Mouse (Mus musculus) liver, embryonic 13.5 days (tissue): ENCODE results near the gene Prkn. TPM values are rescaled to one million over a fixed set of nuclear protein-coding genes. Genes with fewer than 3 reads are reported as not detected.
"Not testable (repeated sequence)": the region's sequence is repeated elsewhere in the genome, so short reads cannot be mapped to it uniquely, and the experiment has no call there.

Experiments used
- ATAC-seq: fragments of 200-750 bp; cut with Nextera tagmentation; 2 replicates; pipeline ENCODE4 v1.8.0; 2017; ENCODE audit warnings: low read depth, mild to moderate bottlenecking, moderate number of reproducible peaks, moderate library complexity
- DNase-seq: peaks from one replicate; pipeline ENCODE4 v3.0.0; 2022
- H3K27ac ChIP-seq: fragments of 300-500 bp; sonication (generic); 2 replicates; pipeline ENCODE4 v1.5.1; 2015; ENCODE audit warnings: moderate library complexity, mild to moderate bottlenecking, inconsistent platforms
- H3K27me3 ChIP-seq: fragments of 300-500 bp; sonication (generic); 2 replicates; pipeline ENCODE4 v1.6.1; 2015; ENCODE audit warnings: mild to moderate bottlenecking, inconsistent platforms
- H3K36me3 ChIP-seq: fragments of 300-500 bp; sonication (generic); 2 replicates; pipeline ENCODE4 v1.6.1; 2015; ENCODE audit warnings: mild to moderate bottlenecking, inconsistent platforms
- H3K4me1 ChIP-seq: fragments of 300-500 bp; sonication (generic); replicated peaks from 2 replicates; pipeline ENCODE4 v1.6.1; 2015; ENCODE audit warnings: inconsistent platforms
- H3K4me2 ChIP-seq: fragments of 300-500 bp; sonication (generic); 2 replicates; pipeline ENCODE4 v1.6.1; 2015; ENCODE audit warnings: inconsistent platforms, mild to moderate bottlenecking, moderate library complexity
- H3K4me3 ChIP-seq: fragments of 300-500 bp; sonication (generic); replicated peaks from 2 replicates; pipeline ENCODE4 v1.5.1; 2015; ENCODE audit warnings: mild to moderate bottlenecking, inconsistent platforms
- H3K9ac ChIP-seq: fragments of 300-500 bp; sonication (generic); 2 replicates; pipeline ENCODE4 v1.6.1; 2015; ENCODE audit warnings: mild to moderate bottlenecking, inconsistent platforms
- H3K9me3 ChIP-seq: fragments of 300-500 bp; sonication (generic); replicated peaks from 2 replicates; pipeline ENCODE4 v1.6.1; 2016; ENCODE audit warnings: inconsistent platforms
- WGBS: fragments of 180-500 bp; shearing (Covaris S2); methylation state at CpG from one replicate; pipeline ENCODE4 v1.1.7; 2015; ENCODE audit not compliant: insufficient replicate concordance; 5-methylcytosine and 5-hydroxymethylcytosine counted together
- polyA plus RNA-seq: library from polyadenylated mRNA; unstranded; fragments of >200 nt; fragmentation: Nextera tagmentation; extraction: Ambion mirVana; gene quantifications from 2 replicates; pipeline ENCODE4 v1.2.1, GENCODE M21; 2015

The Prkn gene
- polyA plus RNA-seq, 1 experiment from 2014 or later, result 0.43 TPM

DNA sequence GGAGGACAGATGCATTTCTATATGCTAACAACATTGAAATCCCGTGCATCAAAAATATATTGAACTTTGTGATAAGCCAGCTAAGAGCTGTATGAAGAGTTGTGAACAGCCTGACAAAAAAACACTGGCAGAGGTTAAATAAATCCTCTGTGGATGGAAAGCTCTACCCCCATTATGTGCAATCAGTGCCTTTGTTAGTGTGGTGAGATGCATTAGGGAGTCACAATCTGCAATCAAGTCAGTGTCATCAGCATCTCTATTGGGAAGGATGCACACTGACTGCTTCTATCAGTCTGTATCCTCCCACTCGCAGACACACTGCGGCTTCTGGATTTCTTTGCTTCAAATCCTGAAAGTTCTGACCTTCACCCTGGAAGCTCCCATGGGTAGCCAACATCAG lies 315.9 kb downstream of the Prkn start:
- 63% methylated on average over 3 of the region's 3 CpGs for WGBS
- no peaks in the 10 kb centered on the region for H3K4me1 ChIP-seq
- no peak for DNase-seq
- H3K4me3 ChIP-seq, result no peak overlapping the region
- no peak overlapping the region for H3K4me2 ChIP-seq
- H3K27me3 ChIP-seq, result no peaks in the 10 kb centered on the region
- H3K36me3 ChIP-seq, result no peaks in the 10 kb centered on the region
- no peak overlapping the region for H3K27ac ChIP-seq
- no peak overlapping the region for H3K9ac ChIP-seq
- H3K9me3 ChIP-seq, result no peaks in the 10 kb centered on the region
- no peak for ATAC-seq

DNA sequence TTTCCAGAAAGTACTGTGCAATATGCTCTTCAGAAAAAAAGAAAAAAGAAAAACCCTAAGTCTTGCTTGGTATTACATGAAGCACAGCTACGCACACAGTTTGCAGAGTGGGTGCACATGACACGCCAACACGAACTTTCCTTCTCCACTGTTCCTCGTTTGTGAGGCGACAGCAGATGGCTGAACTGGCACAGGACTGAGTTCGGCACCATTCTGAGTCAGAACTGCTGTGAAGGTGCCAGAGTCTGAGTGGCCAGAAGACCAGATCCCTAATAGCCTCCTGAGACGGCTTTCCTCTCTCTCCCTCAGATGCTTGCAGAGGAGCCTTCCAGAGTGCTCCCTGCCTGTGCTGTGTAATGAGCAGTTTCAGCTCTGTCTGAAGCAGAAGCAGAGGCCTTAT lies 317.4 kb downstream of the Prkn start:
- Histone ChIP-seq H3K36me3 (no peaks in the 10 kb centered on the region), H3K27me3 (no peaks in the 10 kb centered on the region), H3K4me2 (no peak overlapping the region), H3K9me3 (no peaks in the 10 kb centered on the region), H3K9ac (no peak overlapping the region), H3K27ac (no peak overlapping the region), H3K4me3 (no peak overlapping the region), H3K4me1 (no peaks in the 10 kb centered on the region)
- 55% methylated on average over 7 of the region's 7 CpGs for WGBS
- ATAC-seq, result no peak
- DNase-seq, result no peak

DNA sequence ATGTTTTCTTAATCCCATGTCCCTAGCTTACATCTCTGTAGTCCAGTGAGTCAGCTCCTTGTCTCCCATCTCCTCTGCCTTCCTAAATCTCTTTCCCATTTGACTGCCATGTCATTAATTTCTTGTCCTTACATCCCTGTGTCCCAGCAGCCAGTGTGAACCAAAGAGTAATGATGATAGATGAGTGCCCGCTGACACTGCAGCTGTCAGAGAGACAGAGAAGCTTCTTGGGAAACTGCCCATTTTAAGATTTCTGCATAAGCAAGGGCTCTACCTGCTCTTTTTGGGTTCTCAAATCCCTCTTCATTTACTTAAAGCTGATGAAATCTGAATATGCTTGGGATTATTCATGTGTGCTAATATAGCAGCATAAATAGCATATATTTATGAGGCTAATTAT lies 321.3 kb downstream of the Prkn start:
- 73% methylated on average over 1 of the region's 1 CpGs for WGBS

DNA sequence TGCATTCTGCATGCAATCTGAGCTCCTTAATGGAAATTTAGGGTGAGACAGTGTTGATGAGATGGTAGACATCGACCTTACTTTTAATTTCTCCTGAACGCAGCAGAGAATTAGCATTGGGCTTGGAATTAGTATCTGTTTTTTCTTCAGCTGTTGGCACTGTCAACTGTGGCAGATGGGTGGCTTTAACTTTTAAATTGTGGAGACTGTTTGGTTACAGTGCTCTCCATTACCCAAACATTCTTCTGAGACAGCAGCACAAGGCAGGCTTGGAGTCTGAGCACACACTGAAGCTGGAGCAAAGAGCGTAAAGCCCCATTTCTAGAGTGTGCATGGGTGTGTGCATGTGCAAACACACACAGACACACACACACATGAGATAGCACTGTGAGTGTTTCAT lies 322.6 kb downstream of the Prkn start:
- Histone ChIP-seq H3K4me3 (no peak overlapping the region), H3K27ac (no peak overlapping the region), H3K4me1 (no peaks in the 10 kb centered on the region), H3K4me2 (no peak overlapping the region), H3K27me3 (no peaks in the 10 kb centered on the region), H3K36me3 (no peaks in the 10 kb centered on the region), H3K9me3 (no peaks in the 10 kb centered on the region), H3K9ac (no peak overlapping the region)
- DNase-seq (no peak), ATAC-seq (no peak)
- WGBS, result 67% methylated on average over 3 of the region's 3 CpGs

More for the DNA sequence above, 321.3 kb downstream of the Prkn start:
- ATAC-seq (no peak), DNase-seq (no peak)
- H3K36me3 ChIP-seq, result no peaks in the 10 kb centered on the region
- no peaks in the 10 kb centered on the region for H3K27me3 ChIP-seq
- H3K4me3 ChIP-seq, result no peak overlapping the region
- no peak overlapping the region for H3K9ac ChIP-seq
- H3K9me3 ChIP-seq, result no peaks in the 10 kb centered on the region
- H3K4me1 ChIP-seq, result no peaks in the 10 kb centered on the region
- H3K27ac ChIP-seq, result no peak overlapping the region
- H3K4me2 ChIP-seq, result no peak overlapping the region

DNA sequence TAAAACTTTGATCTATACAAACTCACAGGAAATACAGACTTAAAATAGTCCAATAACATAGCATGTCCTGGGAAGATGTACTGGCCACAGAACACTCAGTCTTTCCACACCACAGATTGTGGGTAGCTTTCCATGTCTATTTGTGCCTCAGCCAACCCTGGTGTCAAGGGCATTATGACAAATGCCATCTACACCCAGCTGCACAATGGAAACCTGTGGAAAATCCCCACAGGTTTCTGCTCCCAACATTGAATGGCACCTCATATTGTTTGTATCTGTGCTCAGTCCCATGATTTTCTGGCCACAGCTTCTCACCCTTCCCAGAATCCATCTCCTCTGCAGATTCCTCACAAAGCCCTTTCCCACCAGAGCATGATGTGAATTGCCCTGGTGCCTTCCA lies 347.2 kb downstream of the Prkn start:
- Histone ChIP-seq H3K4me1 (no peaks in the 10 kb centered on the region), H3K9me3 (no peaks in the 10 kb centered on the region), H3K36me3 (no peaks in the 10 kb centered on the region), H3K4me2 (no peak overlapping the region), H3K9ac (no peak overlapping the region), H3K4me3 (no peak overlapping the region), H3K27me3 (no peaks in the 10 kb centered on the region), H3K27ac (no peak overlapping the region)
- no peak for DNase-seq
- ATAC-seq, result no peak

DNA sequence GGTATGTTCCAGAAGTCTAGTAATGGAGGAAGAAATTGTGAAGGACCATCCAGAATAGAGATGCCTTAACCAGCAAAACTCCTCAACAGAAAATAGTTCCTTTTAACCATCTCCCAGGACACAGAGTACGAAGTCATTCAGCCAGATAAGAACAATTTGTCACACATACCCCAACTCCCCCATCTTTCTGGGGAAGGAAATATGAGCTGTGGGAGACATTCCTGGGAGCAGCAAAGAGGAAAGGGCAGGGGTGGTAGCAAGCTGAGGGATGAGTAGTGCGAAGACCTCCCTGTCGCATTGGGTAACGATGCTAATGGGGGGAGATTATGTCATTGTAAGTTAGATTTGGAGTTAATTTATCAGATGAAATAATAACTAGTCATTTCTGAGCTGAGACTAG lies 348.3 kb downstream of the Prkn start:
- Histone ChIP-seq H3K4me2 (no peak overlapping the region), H3K4me3 (no peak overlapping the region), H3K36me3 (no peaks in the 10 kb centered on the region), H3K9me3 (no peaks in the 10 kb centered on the region), H3K9ac (no peak overlapping the region), H3K4me1 (no peaks in the 10 kb centered on the region), H3K27ac (no peak overlapping the region), H3K27me3 (no peaks in the 10 kb centered on the region)
- ATAC-seq, result no peak
- WGBS, result 67% methylated on average over 4 of the region's 4 CpGs
- no peak for DNase-seq

DNA sequence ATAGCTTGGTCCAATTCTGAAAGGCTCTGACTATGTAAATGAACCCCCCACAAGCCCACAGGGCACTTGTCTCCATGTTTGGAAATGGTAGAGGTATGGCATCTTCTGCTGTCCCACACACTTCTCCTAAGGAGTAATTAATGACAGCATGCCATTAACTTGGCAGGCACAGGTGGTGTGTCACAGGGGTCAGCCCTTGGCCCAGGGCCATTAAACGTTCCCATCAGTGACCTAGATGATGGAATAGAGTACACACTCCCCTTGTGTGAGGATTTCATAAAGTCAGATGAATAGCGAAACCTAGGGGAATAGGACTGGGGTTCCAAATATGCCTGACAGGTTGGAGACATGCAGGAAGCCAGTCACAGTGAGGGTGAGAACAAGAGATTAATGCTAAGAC lies 350.1 kb downstream of the Prkn start:
- H3K4me1 ChIP-seq, result no peaks in the 10 kb centered on the region
- no peak overlapping the region for H3K27ac ChIP-seq
- H3K4me2 ChIP-seq, result no peak overlapping the region
- no peaks in the 10 kb centered on the region for H3K36me3 ChIP-seq
- H3K4me3 ChIP-seq, result no peak overlapping the region
- WGBS, result 55% methylated on average over 2 of the region's 2 CpGs
- no peaks in the 10 kb centered on the region for H3K27me3 ChIP-seq
- DNase-seq, result no peak
- no peaks in the 10 kb centered on the region for H3K9me3 ChIP-seq
- H3K9ac ChIP-seq, result no peak overlapping the region
- no peak for ATAC-seq

DNA sequence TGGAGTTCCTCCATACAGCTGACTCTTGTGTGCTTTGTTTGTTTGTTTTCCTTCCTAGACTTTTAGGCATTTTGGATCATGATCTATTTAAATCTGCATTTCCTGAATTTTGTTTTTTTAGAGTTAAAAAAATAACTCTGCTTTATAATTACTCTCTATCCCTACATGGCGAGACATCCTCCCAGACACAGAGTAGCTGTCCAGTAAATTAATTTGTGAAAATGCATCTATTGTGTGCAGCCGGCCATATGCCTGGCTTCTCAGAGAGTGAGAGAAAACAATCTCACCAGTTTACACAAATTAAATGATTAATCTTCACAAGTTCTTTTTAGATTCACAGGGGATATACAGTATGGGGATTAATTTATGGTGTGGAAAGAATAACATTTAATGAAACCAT lies 357.9 kb downstream of the Prkn start:
- no peak overlapping the region for H3K4me2 ChIP-seq
- H3K27me3 ChIP-seq, result no peaks in the 10 kb centered on the region
- no peaks in the 10 kb centered on the region for H3K9me3 ChIP-seq
- no peak for ATAC-seq
- H3K27ac ChIP-seq, result no peak overlapping the region
- no peaks in the 10 kb centered on the region for H3K4me1 ChIP-seq
- no peaks in the 10 kb centered on the region for H3K36me3 ChIP-seq
- no peak for DNase-seq
- WGBS, result 52% methylated on average over 2 of the region's 2 CpGs
- H3K4me3 ChIP-seq, result no peak overlapping the region
- no peak overlapping the region for H3K9ac ChIP-seq

DNA sequence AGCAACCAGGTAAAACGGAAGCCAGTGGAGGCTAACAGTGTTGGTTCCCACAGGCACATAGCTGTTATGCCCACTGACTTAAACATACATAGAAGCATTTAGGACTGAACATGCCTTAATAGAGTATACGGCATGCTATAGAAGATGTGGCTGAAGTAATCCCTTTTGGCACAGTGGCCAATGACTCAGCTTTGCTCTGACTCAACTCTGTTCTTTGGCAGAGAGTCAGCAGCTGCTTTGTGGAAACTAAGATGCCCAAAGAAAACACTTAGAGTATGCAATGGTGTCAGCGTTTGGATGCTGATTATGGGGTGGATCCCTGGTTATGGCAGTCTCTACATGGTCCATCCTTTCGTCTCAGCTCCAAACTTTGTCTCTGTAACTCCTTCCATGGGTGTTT lies 368.9 kb downstream of the Prkn start:
- not testable (repeated sequence) for H3K9ac ChIP-seq, DNase-seq, ATAC-seq, H3K4me3 ChIP-seq, H3K27ac ChIP-seq, H3K4me1 ChIP-seq, H3K27me3 ChIP-seq, H3K9me3 ChIP-seq, H3K4me2 ChIP-seq, H3K36me3 ChIP-seq
- 61% methylated on average over 4 of the region's 4 CpGs for WGBS

DNA sequence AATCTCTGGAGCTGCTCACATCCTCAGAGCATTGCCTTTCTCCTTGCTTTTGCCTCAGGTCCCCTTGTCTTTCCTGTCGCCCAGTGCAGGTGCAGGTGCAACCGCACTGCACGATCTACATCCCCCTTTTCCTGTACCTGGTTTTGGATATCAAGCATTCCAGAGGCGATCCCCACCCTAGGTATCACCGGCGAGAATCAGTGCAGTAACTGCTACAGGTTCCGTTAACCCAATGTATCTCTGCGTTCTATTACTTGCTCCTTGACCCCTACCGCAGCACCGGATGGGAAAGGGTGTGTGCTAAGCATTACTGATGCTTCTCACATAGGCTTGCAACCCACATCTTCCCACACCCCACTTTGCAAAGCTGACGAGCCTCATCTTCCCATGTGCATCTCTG lies 370.8 kb downstream of the Prkn start:
- H3K36me3 ChIP-seq, result no peaks in the 10 kb centered on the region
- no peaks in the 10 kb centered on the region for H3K9me3 ChIP-seq
- ATAC-seq (no peak), DNase-seq (no peak)
- H3K27ac ChIP-seq, result no peak overlapping the region
- H3K4me2 ChIP-seq, result no peak overlapping the region
- no peaks in the 10 kb centered on the region for H3K27me3 ChIP-seq
- 70% methylated on average over 11 of the region's 11 CpGs for WGBS
- H3K4me3 ChIP-seq, result no peak overlapping the region
- no peaks in the 10 kb centered on the region for H3K4me1 ChIP-seq
- no peak overlapping the region for H3K9ac ChIP-seq

DNA sequence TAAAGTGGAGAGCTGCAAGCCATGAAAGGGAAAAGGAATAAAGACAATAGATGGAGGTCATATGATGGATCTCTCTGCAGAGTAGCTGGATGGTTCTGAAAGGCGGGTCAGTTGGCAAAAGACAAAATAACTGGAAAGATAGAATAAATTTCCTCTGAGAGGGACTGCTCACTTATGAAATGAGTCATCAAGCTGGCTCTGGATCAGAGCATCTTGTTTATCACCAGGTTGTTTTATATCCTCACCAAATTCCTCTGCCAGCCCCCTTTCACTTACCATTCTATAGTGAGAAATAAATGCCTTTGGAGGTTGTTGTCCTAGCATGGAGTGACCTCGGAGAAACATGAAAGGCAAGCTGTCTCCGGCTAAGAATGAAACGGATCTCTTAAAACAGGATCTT lies 371.4 kb downstream of the Prkn start:
- Histone ChIP-seq H3K9me3 (no peaks in the 10 kb centered on the region), H3K4me1 (no peaks in the 10 kb centered on the region), H3K9ac (no peak overlapping the region), H3K27ac (no peak overlapping the region), H3K4me2 (no peak overlapping the region), H3K36me3 (no peaks in the 10 kb centered on the region), H3K4me3 (no peak overlapping the region), H3K27me3 (no peaks in the 10 kb centered on the region)
- DNase-seq (no peak), ATAC-seq (no peak)
- WGBS, result 62% methylated on average over 4 of the region's 4 CpGs

DNA sequence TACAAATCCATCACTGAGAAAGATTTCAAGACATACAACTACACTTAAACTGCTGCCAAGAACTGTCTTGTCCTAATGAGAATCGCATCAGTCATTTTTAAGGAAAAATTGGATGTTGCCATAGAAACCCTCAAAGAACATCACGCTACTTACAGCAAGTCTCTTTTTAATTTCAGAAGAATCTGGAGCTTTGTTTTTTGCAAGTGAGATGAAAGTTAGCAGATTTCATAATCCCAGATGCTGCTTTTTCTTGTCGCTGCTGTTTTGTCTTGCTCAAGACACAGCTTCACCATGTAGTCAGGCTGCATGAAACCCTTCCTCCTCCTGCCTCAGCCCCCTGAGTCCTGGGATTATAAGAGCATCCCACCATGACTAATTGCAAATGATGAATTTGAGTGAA lies 373.5 kb downstream of the Prkn start:
- no peaks in the 10 kb centered on the region for H3K36me3 ChIP-seq
- H3K27me3 ChIP-seq, result no peaks in the 10 kb centered on the region
- H3K27ac ChIP-seq, result no peak overlapping the region
- WGBS, result 69% methylated on average over 3 of the region's 3 CpGs
- no peak overlapping the region for H3K9ac ChIP-seq
- DNase-seq (no peak), ATAC-seq (no peak)
- no peak overlapping the region for H3K4me3 ChIP-seq
- H3K4me2 ChIP-seq, result no peak overlapping the region
- no peaks in the 10 kb centered on the region for H3K9me3 ChIP-seq
- H3K4me1 ChIP-seq, result no peaks in the 10 kb centered on the region

DNA sequence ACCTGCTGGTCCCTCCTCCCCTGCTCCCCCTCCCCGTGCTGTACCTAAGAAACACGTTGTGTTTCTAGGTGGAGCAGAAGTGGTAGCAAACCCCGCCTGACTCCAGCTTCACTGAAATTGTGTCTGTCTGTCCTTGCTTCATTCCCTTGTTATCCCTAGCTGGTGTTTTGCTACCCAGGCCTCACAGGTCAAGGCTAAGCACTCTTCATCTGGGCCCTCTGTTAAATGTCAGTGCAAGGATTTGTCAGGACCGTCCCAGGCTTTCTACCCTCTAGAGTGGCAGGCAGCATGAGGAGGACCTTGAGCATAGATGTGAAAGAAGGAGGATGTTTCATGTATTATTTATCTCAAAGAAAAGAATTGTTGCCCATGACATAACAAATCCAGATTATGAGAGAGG lies 388.8 kb downstream of the Prkn start:
- H3K4me2 ChIP-seq, result no peak overlapping the region
- WGBS, result 56% methylated on average over 4 of the region's 4 CpGs
- no peaks in the 10 kb centered on the region for H3K4me1 ChIP-seq
- no peak overlapping the region for H3K9ac ChIP-seq
- H3K9me3 ChIP-seq, result no peaks in the 10 kb centered on the region
- ATAC-seq (no peak), DNase-seq (no peak)
- no peak overlapping the region for H3K27ac ChIP-seq
- no peak overlapping the region for H3K4me3 ChIP-seq
- no peaks in the 10 kb centered on the region for H3K27me3 ChIP-seq
- no peaks in the 10 kb centered on the region for H3K36me3 ChIP-seq
